Mouse (Mus musculus) heart, adult 2 months (tissue): Measurements from ENCODE around the gene Cox10. TPM values are rescaled to one million over a fixed set of nuclear protein-coding genes. Genes with fewer than 3 reads are reported as not detected.

Experiments
- DNase-seq, 2 experiments: peaks; one replicate each; pipeline ENCODE4 v3.0.0; 2021
- H3K27ac ChIP-seq: fragments of 200-600 bp; 2 replicates; pipeline ENCODE4 v1.8.1; 2022
- H3K27me3 ChIP-seq: fragments of 200-500 bp; 2 replicates; pipeline ENCODE4 v1.6.1; 2012; ENCODE audit warnings: mild to moderate bottlenecking, low read length, inconsistent platforms, mixed read lengths; ENCODE audit not compliant: control insufficient read depth, insufficient read depth
- H3K36me3 ChIP-seq: fragments of 200-500 bp; 2 replicates; pipeline ENCODE4 v1.6.1; 2012; ENCODE audit warnings: low read length, inconsistent platforms; ENCODE audit not compliant: control insufficient read depth, insufficient read depth
- H3K4me1 ChIP-seq: fragments of 200-500 bp; 2 replicates; pipeline ENCODE4 v1.6.1; 2011; ENCODE audit warnings: low read length; ENCODE audit not compliant: control insufficient read depth, insufficient read depth
- H3K4me3 ChIP-seq: fragments of 200-600 bp; 2 replicates; pipeline ENCODE4 v1.8.1; 2022
- H3K79me2 ChIP-seq: fragments of 200-500 bp; replicated peaks from 2 replicates; pipeline ENCODE4 v1.6.1; 2012; ENCODE audit warnings: mild to moderate bottlenecking, inconsistent platforms, low read length, moderate library complexity, mixed read lengths; ENCODE audit not compliant: control insufficient read depth, insufficient read depth
- H3K9ac ChIP-seq: fragments of 200-500 bp; 2 replicates; pipeline ENCODE4 v1.6.1; 2012; ENCODE audit warnings: low read depth, mild to moderate bottlenecking, control low read depth, inconsistent platforms, low read length, mixed read lengths
- CTCF ChIP-seq: fragments of 200-600 bp; IDR thresholded peaks from 2 replicates; pipeline ENCODE4 v1.8.1; 2022; ENCODE audit warnings: antibody characterized with exemption, mild to moderate bottlenecking, moderate library complexity
- EP300 ChIP-seq: fragments of 200-500 bp; IDR thresholded peaks from 2 replicates; pipeline ENCODE4 v1.6.1; 2011; ENCODE audit warnings: low read depth, low read length, control low read depth; ENCODE audit not compliant: insufficient read depth
- POLR2A ChIP-seq: fragments of 200-500 bp; IDR thresholded peaks from 2 replicates; pipeline ENCODE4 v1.6.1; 2011; ENCODE audit warnings: mild to moderate bottlenecking, low read depth, low read length, control low read depth; ENCODE audit not compliant: insufficient read depth
- WGBS: fragments of 180-500 bp; shearing (Covaris S2); methylation state at CpG from one replicate; pipeline ENCODE4 v1.1.7; 2018; 5-methylcytosine and 5-hydroxymethylcytosine counted together
- intact Hi-C: fragments of 180-260 bp; cut with DNase I; formaldehyde crosslinking; loops from one replicate; pipeline ENCODE4 v1.15.1; 2025
- polyA plus RNA-seq: library from polyadenylated mRNA; depleted of rRNA; stranded (reverse); fragments of >200 nt; gene quantifications from 2 replicates; pipeline ENCODE4 v1.2.3, GENCODE M21; 2012
- total RNA-seq, 2 experiments: library from RNA; stranded (reverse); gene quantifications; 2 replicates each; pipeline ENCODE4 v1.2.3; 2021

Cox10 gene
- total and polyA plus RNA-seq, 3 experiments, result 52.9 to 81.0 (median 67.4) TPM

DNA sequence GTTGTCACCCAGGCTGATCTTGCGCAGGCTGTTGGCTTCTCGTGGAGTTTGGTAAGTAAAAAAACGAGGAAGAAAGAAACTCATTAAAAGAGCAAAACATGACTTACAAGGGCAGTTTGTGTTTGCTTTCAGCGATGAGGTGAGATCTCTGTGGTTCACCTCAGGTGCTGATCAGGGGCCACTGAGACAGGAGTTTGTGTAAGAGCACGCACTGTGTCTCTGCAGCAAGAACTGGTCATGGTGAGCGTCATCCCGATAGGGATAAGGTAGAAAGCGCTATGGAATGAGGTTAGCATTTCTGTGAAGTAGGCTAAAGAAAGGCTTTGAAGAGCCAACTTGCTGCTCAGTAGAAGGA lies 436 bp upstream of the Cox10 start:
- Histone ChIP-seq H3K4me1 (peaks cover 2% of the 10 kb centered on the region; the same call in 1 of the 2 replicates), H3K27me3 (no peaks in the 10 kb centered on the region), H3K79me2 (peaks cover 8% of the 10 kb centered on the region), H3K4me3 (peak overlapping the region; percentile 89), H3K36me3 (peaks cover 3% of the 10 kb centered on the region), H3K9ac (peak overlapping the region; percentile 85), H3K27ac (peak overlapping the region; percentile 89)
- TF ChIP-seq CTCF, result no peak
- TF ChIP-seq POLR2A, result no peak
- WGBS, result under 1% methylated on average over 8 of the region's 8 CpGs
- intact Hi-C loops, result loop anchor here (5.0 kb wide), 1 partner anchor 157 kb away; the partner anchor contains the start of gene Hs3st3b1
- DNase-seq, result no peak

DNA sequence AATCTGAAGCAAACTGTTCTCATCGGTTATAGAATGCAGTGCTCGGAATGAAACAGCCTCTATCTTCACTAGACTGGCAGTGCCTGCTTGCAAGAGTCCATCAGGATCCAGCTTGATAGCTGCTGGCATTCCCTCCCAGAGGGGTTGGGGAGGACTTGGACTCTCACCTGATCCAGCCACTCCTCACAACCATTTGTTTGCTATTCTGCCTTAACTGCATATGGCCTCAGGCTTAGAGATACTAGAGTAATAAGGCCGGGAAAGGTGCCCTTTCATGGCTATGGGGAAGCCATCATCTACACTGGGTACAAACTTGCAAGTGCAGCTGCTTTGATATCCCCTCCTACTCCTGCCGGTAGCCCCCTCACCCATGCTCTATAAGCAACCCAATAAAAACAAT lies 3.1 kb downstream of the Cox10 start:
- intact Hi-C loops, result loop anchor here (5.0 kb wide), 1 partner anchor 154 kb away; the partner anchor contains the start of gene Hs3st3b1
- H3K27me3 ChIP-seq, result no peaks in the 10 kb centered on the region
- 92% methylated on average over 4 of the region's 4 CpGs for WGBS
- peaks cover 4% of the 10 kb centered on the region; the same call in 1 of the 2 replicates for H3K4me1 ChIP-seq
- TF ChIP-seq CTCF (no peak), POLR2A (no peak), EP300 (no peak)
- no peak for DNase-seq
- peaks cover 7% of the 10 kb centered on the region for H3K79me2 ChIP-seq
- H3K36me3 ChIP-seq, result peaks cover 5% of the 10 kb centered on the region
- H3K27ac ChIP-seq, result no peak overlapping the region
- no peak overlapping the region for H3K4me3 ChIP-seq
- H3K9ac ChIP-seq, result no peak overlapping the region

GRCm38 (mm10) chr11:64073379-64073778 lies 5.9 kb downstream of the Cox10 start:
- WGBS, result 69% methylated on average over 4 of the region's 4 CpGs
- Histone ChIP-seq H3K27ac (no peak overlapping the region; the same call in 1 of the 2 replicates), H3K27me3 (no peaks in the 10 kb centered on the region), H3K4me1 (peaks cover 4% of the 10 kb centered on the region; the same call in 1 of the 2 replicates), H3K36me3 (peaks cover 5% of the 10 kb centered on the region), H3K4me3 (no peak overlapping the region), H3K9ac (no peak overlapping the region), H3K79me2 (peaks cover 7% of the 10 kb centered on the region)
- intact Hi-C loops, result no loop called here
- TF ChIP-seq CTCF (no peak), EP300 (peak; percentile 90), POLR2A (no peak)
- DNase-seq, result peak in 1 of 2 experiments; percentile 48

DNA sequence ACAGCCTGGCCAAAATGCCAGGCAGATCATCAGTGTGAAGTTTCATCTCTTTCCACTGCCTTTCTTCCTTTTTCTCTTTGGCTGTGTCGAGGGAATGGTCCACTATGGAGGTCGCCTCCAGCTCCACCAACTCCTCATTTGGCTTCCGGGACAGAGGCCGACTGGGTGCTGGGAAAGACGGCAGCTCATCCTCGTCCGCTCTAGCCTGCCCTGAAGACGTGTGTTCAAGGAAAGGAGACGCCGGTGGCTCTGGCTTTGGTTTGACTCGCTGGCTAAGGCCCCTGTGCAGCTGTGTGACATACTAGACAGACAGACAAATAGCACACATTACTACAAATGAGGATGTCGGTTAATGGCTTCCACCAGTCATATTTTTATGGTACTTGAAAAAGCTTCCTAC lies 7.7 kb downstream of the Cox10 start:
- Histone ChIP-seq H3K27me3 (no peaks in the 10 kb centered on the region), H3K36me3 (peaks cover 7% of the 10 kb centered on the region), H3K4me3 (no peak overlapping the region), H3K4me1 (peaks cover 2% of the 10 kb centered on the region; the same call in 1 of the 2 replicates), H3K27ac (no peak overlapping the region), H3K79me2 (peaks cover 5% of the 10 kb centered on the region), H3K9ac (no peak overlapping the region)
- 95% methylated on average over 12 of the region's 12 CpGs for WGBS
- intact Hi-C loops, result no loop called here
- no peak for DNase-seq
- TF ChIP-seq CTCF (no peak), EP300 (no peak), POLR2A (no peak)

DNA sequence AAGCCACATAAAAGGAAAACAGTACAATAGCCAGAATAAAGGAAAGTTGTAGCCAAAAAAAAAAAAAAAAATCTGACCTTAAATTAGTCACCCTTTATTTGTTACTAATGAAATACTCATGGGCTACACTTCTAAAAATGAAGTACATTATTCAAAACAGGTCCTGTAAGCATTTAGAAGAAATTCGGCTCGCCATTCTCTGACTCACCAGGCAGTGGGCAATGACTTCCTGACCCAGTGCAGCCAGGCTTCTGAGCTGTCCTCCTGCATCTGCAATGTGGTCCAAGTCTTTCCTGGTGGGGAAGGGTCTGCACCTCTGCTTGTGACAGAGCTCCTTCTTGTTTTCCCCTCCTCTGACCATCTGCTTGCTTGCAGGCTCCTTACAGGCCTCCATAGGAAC lies 13.3 kb downstream of the Cox10 start:
- Histone ChIP-seq H3K9ac (no peak overlapping the region), H3K36me3 (peaks cover 2% of the 10 kb centered on the region; the same call in 1 of the 2 replicates), H3K27ac (no peak overlapping the region), H3K4me1 (no peaks in the 10 kb centered on the region; the same call in 1 of the 2 replicates), H3K79me2 (no peaks in the 10 kb centered on the region), H3K27me3 (no peaks in the 10 kb centered on the region), H3K4me3 (no peak overlapping the region)
- WGBS, result 89% methylated on average over 2 of the region's 2 CpGs
- intact Hi-C loops, result no loop called here
- TF ChIP-seq CTCF, result no peak
- no peak for TF ChIP-seq POLR2A
- TF ChIP-seq EP300, result no peak
- DNase-seq, result no peak

- no peak for DNase-seq
- Histone ChIP-seq H3K36me3 (peaks cover 9% of the 10 kb centered on the region), H3K4me1 (no peaks in the 10 kb centered on the region; the same call in 1 of the 2 replicates), H3K27ac (no peak overlapping the region), H3K79me2 (no peaks in the 10 kb centered on the region), H3K4me3 (no peak overlapping the region), H3K9ac (no peak overlapping the region), H3K27me3 (no peaks in the 10 kb centered on the region)
- 86% methylated on average over 3 of the region's 3 CpGs for WGBS
- intact Hi-C loops, result no loop called here
- TF ChIP-seq POLR2A (no peak), CTCF (no peak), EP300 (no peak)
Measured at GRCm38 (mm10) chr11:64063130-64063529, 16.1 kb downstream of the Cox10 start.
